Mouse (Mus musculus) layer of hippocampus, adult 8-10 months (tissue): ENCODE measurements around the gene Il9. TPM values are rescaled to one million over a fixed set of nuclear protein-coding genes. Genes with fewer than 3 reads are reported as not detected.
A peak's percentile ranks its signal among the peaks of the same experiment; 100 is the strongest.

Experiments used
- DNase-seq, 2 experiments: peaks; one replicate each; pipeline ENCODE4 v3.0.0; 2022; ENCODE audit warnings: low spot score in 2 of 2
- total RNA-seq, 4 experiments: library from RNA; stranded (reverse); gene quantifications; 2 replicates each; pipeline ENCODE4 v1.2.4; 2022

Gene Il9
- total RNA-seq, 4 experiments from 2014 or later: not detected

DNA sequence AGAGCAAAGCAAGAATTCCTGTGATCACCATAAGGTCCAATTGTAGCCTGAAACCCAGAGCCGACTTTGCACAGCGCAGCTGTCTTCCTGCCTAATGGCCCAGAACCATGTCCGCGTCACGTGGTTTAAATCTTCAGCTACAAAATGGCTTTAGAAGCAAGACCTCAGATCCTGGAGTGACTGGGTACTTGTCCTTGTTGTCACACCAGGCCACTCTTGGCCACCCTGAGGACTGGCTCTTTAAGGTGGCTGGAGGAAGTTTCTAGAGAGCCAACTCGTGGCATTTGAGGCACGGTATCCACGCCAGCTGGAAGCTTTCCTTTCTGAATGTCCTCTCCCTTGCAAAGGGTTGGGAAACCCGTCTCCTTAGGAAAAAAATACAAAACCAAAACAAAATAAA, 10.1 kb downstream of the Il9 start:
- DNase-seq: no peak

DNA sequence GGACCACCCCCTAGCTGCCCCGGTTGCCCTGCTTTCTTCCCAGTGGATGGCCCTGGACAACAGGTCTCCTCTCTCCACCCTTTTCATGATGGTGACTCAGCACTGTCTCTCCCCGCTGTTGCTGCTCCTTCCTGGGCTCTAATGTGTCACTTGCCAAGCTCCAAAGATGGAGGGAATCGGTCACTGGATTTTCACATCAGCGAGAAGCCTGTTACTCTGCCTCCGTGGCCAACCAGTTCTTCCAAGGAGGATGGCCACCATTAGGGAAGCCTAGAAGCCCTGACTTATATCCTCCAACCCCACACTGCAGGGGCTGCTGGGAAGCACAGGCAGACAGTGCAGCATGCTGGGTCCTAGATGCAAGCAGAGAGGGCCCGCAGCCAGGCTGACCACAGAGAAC, 10.8 kb downstream of the Il9 start:
- DNase-seq: no peak

DNA sequence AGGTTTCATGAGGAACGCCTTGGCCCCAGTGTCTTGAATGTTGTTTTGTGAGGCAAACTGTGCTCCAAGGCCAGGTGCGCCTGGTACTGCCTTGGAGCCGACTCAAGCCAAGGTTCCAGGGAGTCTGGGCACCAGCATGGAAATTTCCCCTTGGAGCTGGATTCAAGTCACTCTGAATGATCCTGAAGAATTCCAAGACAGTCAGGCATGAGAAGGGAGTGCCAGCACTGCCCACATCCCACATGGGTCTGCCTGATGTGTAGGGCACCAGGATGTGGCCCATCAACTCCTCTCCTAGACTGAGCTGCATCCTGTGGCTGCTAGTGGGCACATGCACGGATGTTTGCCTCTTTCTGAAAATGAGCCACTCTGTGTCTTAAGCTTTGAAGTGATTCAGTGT, 13.5 kb downstream of the Il9 start:
- no peak for DNase-seq

DNA sequence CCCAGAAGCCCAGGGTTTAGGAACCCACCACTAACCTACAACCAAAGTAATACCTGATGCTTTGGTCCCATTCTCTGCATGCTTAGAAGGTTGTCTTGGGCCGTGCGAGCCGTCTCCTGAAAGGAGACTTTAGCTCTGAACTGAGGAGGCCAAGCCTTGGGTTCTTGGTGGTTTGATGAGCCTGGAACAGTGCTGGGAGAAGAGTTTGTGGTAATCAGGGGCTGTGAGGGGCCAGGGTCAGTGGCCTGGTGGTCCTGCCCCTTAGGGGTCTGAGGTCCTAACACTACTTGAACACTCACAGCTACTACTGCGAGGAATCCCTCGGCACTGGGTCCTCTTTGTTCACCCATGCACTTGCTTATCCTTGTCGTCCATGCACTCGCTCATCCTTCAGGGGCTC, 14.3 kb downstream of the Il9 start:
- DNase-seq: no peak

DNA sequence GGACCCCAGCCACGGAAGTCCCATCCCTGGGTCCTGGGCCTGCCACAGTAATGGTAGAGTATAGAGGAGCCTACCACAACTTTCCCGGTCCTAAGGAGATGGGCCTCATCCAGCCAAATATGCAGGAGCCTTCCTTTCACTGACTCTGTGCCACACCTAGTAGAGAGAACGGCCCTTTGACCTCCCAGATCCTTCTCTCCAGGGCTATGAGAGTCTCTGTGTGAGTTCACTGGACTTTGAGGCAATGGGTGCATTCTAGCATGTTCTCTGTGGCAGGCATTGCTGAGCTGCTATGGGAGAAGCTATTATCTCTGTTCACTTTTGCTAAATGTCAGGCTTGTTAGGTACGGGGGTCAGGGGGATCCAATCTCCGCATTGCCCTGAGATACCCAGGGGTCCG, 18.3 kb downstream of the Il9 start:
- no peak for DNase-seq

DNA sequence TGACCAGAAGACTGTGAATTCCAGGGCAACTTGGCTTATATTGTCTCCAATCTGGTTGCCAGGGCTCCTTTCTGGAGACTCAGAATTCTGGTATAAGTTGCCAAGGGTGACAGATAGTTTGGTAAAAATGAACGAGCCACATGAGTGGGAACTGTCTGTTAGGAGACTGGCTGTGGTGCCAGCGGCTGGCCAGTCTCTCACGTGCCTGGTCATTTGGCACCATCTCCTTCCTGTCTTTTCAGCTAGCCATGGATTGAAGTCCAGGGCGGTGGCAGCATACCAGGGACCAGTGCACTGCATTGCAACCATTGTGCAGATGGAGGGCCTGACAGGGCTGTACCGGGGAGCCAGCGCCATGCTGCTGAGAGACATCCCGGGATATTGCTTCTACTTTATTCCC, 18.8 kb downstream of the Il9 start:
- DNase-seq: no peak

DNA sequence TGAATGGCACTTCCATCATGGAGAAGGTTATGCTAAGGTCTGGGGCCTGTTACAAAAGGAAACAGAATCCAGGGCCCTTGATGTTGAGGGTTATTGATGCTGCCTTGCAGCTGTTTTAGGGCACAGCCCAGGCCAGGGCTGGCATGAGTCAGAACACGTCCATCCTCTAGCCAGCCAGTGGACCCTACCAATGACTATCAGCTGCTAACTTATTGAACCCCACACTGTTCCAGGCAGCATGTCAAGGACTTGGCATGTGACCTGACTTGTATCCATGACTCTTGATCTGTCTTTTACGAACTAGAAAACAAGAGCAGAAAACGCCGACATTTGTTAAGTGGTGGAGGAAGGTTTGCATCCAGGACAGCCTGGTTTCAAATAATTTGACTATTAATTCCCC, 19.3 kb downstream of the Il9 start:
- no peak for DNase-seq

DNA sequence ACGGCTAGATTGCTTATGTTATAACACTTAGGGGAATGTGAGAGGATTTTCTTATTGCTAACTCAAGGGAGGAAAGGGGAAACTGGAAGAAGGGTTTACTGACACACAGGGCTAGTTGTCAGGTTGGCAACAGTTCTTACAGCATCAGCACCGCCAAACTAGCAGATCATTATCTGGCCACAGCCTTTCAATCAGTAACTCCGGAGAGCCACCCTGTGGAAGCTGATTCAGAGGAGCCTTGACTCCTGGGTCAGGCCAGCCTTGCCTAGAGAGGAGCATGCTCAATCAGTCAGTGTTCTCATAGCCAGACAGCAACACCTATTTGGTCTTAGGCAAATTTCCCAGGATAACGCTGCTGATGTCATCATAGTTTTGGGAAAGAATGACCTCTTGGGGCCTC, 20.6 kb downstream of the Il9 start:
- no peak for DNase-seq

DNA sequence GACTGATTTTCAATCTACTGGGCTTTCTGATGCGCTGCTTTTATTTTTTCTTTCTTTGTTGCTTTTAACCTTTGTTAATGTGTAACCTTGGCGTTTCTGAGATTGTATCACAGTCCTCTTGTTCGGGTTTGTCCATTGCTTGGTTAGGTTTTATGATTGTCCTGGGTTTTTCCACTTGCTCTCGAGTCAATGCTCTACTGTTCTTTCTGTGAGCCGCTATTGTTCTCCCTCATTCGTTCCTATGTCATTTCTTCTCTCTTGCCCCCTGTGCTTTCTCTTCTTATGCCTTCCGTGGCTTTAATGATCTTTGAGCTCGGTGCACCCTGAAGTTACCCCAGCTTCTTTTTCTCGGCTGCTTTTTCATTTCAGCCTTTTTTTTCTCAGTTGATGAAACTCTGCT, 24.0 kb downstream of the Il9 start:
- no peak for DNase-seq

DNA sequence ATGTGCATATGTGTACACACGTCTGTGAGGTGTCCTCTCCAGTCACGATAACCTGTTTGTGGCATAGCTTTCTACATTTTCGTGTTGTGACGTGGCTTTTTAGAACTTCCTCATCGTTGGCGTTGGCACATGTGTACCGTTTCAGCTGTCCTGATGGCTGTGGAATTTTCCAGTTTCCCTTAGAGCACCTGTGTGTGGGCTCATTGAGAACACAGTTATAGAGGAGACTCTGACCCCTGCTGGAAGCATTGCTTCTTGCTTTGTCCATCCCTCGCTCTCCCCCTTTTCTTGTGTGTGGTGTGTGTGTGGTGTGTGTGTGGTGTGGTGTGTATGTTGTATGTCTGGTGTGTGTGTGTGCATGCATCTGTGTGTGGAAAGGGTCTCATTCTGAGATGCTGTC, 32.0 kb downstream of the Il9 start:
- DNase-seq: no peak

DNA sequence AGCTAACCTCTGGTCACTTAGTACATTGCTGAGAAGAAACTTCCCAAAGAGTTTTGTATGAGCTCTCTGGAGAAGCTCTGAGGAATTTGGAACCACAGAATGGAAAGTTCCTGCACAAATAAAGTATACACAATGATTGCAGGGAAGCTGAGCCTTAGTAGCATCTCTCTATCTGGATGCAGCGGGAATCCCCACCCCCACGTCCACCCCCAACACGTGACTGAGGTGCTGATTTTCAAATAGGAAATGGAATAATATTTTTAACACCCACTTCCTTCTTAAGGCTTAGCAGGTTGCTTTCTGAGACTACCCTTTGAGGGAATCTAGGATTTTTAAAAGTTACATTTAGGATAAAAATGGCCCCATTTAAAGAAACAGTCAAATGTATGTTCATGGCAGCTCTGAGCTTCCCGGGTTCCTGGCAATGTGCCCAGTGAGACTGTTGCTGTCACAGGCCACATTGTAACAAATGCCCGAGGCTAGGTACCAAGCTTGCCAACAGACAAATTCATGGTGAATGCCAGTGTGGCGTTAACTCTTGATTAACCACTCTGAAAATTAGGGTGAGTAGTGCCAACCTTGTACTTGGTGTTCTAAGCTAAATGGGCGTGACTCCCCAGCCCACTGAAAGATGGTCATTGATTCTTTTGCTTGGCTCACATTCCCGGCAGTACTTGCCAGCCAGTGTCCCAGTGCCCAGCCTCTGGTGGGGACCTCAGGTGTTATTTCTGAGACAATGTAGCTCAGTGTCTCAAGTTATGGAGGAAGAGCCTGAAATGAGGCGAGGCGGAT, 32.6 kb downstream of the Il9 start:
- DNase-seq: no peak

DNA sequence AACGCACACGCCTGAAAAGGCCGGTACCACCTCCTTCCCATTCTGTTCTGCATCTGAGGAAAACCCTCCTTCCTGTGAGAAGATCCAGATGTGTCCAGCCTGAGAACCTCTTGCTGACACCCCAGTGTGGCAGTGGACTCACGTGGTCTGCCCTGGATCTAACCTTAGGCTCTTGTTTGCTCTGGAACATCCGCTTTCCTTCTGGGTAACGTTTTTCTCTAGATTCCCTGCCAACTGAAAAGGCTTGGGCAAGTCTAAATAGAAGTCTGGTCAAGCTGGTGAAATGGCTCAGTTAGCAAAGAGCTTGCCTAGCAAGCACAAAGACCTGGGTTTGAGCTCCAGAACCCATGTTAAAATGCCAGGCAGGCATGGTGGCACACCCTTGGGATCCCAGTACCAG, 37.0 kb downstream of the Il9 start:
- no peak for DNase-seq

DNA sequence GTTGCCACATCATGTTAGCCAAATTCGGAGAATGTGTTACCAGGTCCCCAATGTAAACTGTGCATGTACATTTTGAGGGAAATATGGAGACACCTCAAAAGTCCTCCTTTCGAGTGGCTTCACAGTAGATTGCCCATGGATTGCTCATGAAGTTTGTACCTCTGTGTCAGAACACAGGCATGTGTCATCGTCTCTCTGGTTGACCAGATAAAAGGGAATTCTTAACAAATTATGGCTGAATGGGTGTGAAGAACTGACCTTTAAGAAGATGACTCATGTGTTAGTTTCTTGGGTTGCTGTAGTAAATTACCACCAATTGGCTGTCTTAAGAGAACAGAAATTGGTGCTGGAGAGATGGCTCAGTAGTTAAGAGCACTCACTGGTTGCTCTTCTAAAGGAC, 37.9 kb downstream of the Il9 start:
- no peak for DNase-seq

DNA sequence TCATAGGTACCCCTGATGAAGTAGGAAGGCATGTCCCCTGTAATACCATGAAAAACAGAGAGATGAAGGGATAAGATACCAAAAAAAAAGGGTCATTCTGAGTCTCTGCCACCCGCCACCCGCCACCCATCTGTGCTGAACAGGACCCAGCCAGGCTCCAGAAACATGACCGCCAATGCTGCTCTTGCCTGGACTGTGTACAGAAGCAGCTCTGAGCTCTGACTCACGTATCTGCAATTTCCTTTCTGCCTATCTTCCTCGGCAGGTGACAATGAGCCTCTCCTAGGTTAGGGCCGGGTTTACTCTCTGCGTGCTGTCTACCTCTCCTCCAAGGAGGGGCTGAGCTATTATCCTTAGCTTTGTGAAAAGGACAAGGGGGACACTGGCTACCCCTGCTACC, 38.6 kb downstream of the Il9 start:
- no peak for DNase-seq

DNA sequence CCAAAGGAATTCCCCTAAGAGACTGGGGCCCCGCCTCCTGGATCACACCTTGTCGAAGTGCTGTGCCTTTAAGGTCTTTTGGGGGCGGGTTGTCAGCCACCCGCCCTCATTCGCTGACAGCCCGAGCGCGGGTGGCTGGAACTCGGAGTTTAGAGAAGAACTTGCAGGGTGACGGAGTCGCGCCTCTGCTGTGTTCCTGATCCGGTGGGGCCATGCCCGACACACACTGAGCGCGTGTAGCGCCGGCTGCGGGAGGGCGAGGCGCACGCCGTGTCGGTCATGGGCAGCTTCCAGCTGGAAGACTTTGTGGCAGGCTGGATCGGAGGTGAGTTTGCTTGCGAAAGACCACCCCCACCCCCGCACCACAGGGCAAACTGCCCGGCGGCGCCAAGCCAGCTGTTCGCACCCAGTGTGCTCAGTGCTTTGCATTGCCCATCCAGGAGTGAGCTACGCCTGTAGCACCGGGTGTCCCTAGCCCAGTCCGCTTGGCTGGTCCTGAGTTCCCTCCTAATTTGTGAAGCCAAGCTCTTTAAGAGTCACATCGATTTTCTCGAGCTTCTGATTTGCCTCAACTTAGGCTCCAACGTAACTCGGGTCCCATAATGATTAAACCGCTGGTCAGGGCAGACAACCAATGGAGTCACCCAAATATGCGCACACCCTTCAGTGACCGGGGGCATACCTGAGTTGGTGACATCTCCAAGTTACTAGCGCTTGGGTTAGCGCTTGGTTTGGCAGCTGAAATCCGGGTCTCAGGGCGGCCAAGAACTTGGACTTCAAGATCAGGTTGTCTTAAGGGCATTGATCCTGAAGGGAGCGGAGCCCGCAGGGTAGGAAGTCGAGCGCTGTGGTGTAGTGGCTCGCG, 43.6 kb downstream of the Il9 start, which contains the start of gene Slc25a48:
TSS of gene Slc25a48 (plus strand) at position 145 of the 865 bp plus-strand sequence.
- no peak for DNase-seq

DNA sequence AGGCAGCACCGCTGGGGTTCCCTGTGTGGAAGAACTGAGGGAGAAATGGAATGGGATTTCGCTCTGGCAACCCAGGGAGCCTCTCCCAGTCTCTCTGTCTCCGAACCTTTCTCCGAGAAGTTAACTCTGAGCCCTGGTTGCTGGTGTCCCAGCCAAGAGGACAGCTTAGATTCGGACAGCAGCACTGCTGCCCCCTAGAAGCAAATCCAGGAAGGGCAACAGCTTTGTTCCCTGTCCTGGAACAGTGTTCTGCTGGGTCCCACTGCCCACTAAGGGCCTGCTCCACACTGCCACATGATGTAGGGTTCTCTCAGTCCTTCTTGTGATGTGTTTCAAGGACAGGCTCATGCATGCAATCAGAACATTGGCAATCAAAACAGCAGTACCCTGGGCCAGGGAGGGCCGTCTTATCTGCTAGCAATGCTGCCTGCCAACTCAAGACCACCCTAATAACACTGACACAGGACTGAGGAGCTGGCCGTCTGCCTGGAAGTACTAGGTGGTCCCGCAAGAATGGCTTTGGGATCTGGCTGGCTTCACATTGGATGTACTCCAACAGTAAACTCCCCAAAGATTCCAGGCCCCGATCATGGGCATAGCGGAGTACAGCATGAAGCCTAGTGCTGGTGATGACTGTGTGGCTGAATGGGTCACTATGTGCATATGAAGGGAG, 46.3 kb downstream of the Il9 start:
- no peak for DNase-seq

DNA sequence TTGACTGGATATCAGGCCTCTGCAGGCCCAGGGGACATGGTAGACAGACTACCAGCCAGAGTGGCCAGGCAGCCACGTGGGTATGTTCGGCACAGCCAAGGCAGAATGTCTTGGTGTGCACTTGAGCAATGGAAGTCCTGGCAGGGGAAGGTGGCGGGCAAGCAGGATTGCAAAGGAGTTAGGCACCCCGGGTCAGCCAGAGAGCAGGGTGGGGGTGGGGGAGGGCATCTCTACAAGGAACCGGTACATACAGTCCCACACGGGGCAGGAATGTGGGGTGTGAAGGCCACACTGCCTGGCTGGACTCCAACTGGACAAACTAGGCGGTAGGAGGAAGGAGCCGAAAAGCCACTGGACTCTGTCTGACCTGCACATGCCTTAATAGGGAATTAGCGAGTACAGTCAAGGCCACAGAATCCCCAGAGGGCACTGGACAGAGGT, 47.7 kb downstream of the Il9 start:
- no peak for DNase-seq

DNA sequence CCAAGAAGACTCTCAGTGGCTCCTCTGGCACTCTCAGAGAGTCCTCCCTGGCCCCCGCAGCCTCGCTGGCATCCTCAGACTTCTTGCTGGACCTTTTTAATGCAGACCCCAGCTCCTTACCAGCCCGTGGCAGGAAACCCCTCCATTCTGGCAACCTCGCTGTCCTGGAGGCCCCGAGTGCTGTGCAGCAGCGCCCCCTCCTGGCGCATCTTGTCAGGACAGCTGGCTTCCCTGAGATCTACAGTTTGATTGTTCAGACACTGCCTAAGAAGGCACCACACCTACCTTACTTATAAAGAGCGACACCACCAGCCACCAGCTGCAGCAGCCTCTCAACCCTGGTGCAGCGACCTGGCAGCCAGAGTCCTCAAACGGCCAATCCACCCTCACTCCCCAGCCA, 48.6 kb downstream of the Il9 start:
- peak; percentile 28 to 68 for DNase-seq

DNA sequence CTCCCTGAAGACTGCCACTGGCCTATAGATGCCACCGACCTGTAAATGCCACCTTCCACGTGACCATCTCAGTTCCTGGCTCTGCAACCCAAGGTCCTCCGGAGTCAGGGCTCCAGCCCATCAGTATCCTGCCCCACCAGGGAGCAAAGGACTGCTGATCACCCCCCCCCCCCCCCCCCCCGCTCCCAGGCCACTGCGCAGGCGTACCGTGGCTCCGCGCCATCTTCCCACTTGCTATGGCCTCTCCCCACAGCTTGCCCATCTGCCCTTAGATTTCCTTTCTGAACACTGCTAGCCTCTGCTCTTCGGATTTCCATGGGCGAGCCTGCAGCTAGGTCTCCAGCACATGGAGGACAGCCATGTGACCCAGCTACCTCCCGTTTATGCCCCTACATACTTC, 49.5 kb downstream of the Il9 start:
- no peak for DNase-seq
